In the genomic region with DNA sequence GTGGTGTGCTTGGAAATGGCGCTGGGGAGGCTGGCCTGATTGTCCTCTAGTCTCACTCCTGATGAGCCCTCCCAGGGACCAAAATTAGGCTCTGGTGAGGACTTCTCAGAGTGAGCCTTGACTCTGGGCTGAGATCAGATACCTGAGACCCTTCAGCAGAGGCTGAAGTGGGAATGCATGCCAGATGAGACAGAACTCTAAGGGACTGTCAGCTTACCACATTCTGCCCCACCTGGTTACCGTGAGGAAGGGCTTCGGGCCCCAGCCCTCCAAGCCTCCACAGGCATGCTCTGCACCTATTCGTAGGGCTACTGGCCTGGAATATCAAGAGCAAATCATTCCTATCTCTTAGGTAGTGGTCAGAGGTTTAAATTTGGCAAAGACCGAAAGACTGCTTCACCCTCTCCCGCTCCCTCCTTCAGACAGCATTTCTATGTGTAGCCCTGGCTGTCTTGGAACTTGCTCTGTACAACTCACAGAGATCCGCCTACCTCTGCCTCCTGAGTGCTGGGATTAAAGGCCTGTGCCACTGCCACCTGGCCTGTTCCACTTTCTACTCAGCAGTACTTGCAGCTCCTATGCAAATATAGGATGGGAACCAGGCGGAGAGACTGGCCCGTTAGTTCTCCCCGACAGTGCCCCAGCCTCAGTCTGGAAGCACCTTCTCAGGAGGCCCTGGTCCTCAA, we compare ENCODE assay signal across 12 mouse cellular contexts. TPM values are rescaled to one million over a fixed set of nuclear protein-coding genes. Genes with fewer than 3 reads are reported as not detected.
A peak's percentile ranks its signal among the peaks of the same experiment; 100 is the strongest.
DNase-seq lines count a peak whose midpoint lies in the region; ATAC-seq and TF ChIP-seq lines count a peak whose summit lies in the region.
"Had no signal": no experiment of that assay in that cellular context is flagged by ENCODE, and none has a peak within 500 bp of the region (broad histone marks: within the 10 kb centered on the region; RNA-seq: fewer than 3 reads in every experiment).

No protein-coding gene starts in this region.

- peaks cover 91% of the 10 kb centered on the region for H3K4me1 ChIP-seq in heart, embryonic 15.5 days (replicated peaks)
- peaks cover 6% of the 10 kb centered on the region for H3K4me1 ChIP-seq in ES-Bruce4 (ENCODE audit: control insufficient read depth, insufficient read depth, low read length)
- H3K4me1 ChIP-seq in forebrain, embryonic 10.5 days: peaks cover 87% of the 10 kb centered on the region
- H3K4me1 ChIP-seq in limb, embryonic 12.5 days (replicated peaks): peaks cover 93% of the 10 kb centered on the region
- H3K4me1 ChIP-seq in kidney, embryonic 16.5 days (ENCODE audit: insufficient read depth, low read length): peaks cover 48% of the 10 kb centered on the region

- no peak overlapping the region for H3K4me2 ChIP-seq in heart, embryonic 15.5 days
- H3K4me2 ChIP-seq in limb, embryonic 12.5 days: peak overlapping the region; percentile 20; the same call in 1 of the 2 replicates
- H3K4me2 ChIP-seq in kidney, embryonic 16.5 days (replicated peaks; ENCODE audit: low read depth, low read length): no peak overlapping the region

- H3K4me3 ChIP-seq in heart, embryonic 15.5 days: no peak overlapping the region
- H3K4me3 ChIP-seq in ES-Bruce4 (ENCODE audit: low read depth, low read length): no peak overlapping the region
- H3K4me3 ChIP-seq in forebrain, embryonic 10.5 days: peak overlapping the region; percentile 38; the same call in 1 of the 2 replicates
- no peak overlapping the region for H3K4me3 ChIP-seq in limb, embryonic 12.5 days (replicated peaks)
- no peak overlapping the region for H3K4me3 ChIP-seq in kidney, embryonic 16.5 days (ENCODE audit: low read length)

- TF ChIP-seq CTCF in ES-Bruce4 (IDR thresholded peaks at IDR 0.05; ENCODE audit: low read depth, low read length): no peak

- no peak for TF ChIP-seq EP300 in ES-Bruce4 (IDR thresholded peaks at IDR 0.05; ENCODE audit: insufficient read depth, low read depth, low read length)

- TF ChIP-seq POLR2A in ES-Bruce4 (IDR thresholded peaks at IDR 0.05; ENCODE audit: insufficient read depth, low read length): no peak

- ATAC-seq in heart, embryonic 15.5 days (replicated peaks; ENCODE audit: insufficient number of reproducible peaks, insufficient read depth, low FRiP score, low read depth): no peak
- no peak for ATAC-seq in limb, embryonic 12.5 days (ENCODE audit: insufficient number of reproducible peaks, insufficient read depth, low FRiP score, low TSS enrichment, low read depth)
- ATAC-seq in kidney, embryonic 16.5 days (ENCODE audit: low FRiP score, low TSS enrichment): no peak

- H3K9ac ChIP-seq in heart, embryonic 15.5 days: no peak overlapping the region
- H3K9ac ChIP-seq in ES-Bruce4 (ENCODE audit: low read depth, poor library complexity, severe bottlenecking): 0 out of 2 replicates have a peak overlapping the region, but pooled peaks have one; percentile 22
- H3K9ac ChIP-seq in limb, embryonic 12.5 days (replicated peaks): peak overlapping the region; percentile 23; the same call in 1 of the 2 replicates
- H3K9ac ChIP-seq in kidney, embryonic 16.5 days (replicated peaks; ENCODE audit: low read length): no peak overlapping the region

- no peak for DNase-seq in heart, postnatal 4 days
- no peak for DNase-seq in forebrain, embryonic 10.5 days (ENCODE audit: extremely low spot score, low spot score)
- no peak for DNase-seq in thymus, postnatal 0 days (ENCODE audit: low spot score)
- DNase-seq in layer of hippocampus, adult 9-10 months (ENCODE audit: low spot score): no peak
- DNase-seq: gastrocnemius, postnatal 14 days; kidney, postnatal 10 days; lung, adult 2 months; spleen, adult 18-20 months had no signal

- 80% methylated on average over 10 of the region's 10 CpGs for WGBS in heart, embryonic 15.5 days
- 29% methylated on average over 10 of the region's 10 CpGs for WGBS in forebrain, embryonic 10.5 days
- 36% methylated on average over 10 of the region's 10 CpGs for WGBS in limb, embryonic 12.5 days
- 56% methylated on average over 10 of the region's 10 CpGs for WGBS in kidney, embryonic 16.5 days

- H3K36me3 ChIP-seq in heart, embryonic 15.5 days: no peaks in the 10 kb centered on the region
- H3K36me3 ChIP-seq in ES-Bruce4 (ENCODE audit: control insufficient read depth, insufficient read depth, low read length, poor library complexity, severe bottlenecking): no peaks in the 10 kb centered on the region
- no peaks in the 10 kb centered on the region for H3K36me3 ChIP-seq in forebrain, embryonic 10.5 days (replicated peaks)
- H3K36me3 ChIP-seq in limb, embryonic 12.5 days: no peaks in the 10 kb centered on the region
- H3K36me3 ChIP-seq in kidney, embryonic 16.5 days (ENCODE audit: insufficient read depth, low read length): no peaks in the 10 kb centered on the region

- no peaks in the 10 kb centered on the region for H3K9me3 ChIP-seq in heart, embryonic 15.5 days (replicated peaks)
- no peaks in the 10 kb centered on the region for H3K9me3 ChIP-seq in ES-Bruce4 (replicated peaks; ENCODE audit: control insufficient read depth, insufficient read depth, low read length, poor library complexity, severe bottlenecking)
- no peaks in the 10 kb centered on the region for H3K9me3 ChIP-seq in forebrain, embryonic 10.5 days
- H3K9me3 ChIP-seq in limb, embryonic 12.5 days: no peaks in the 10 kb centered on the region
- no peaks in the 10 kb centered on the region for H3K9me3 ChIP-seq in kidney, embryonic 16.5 days (ENCODE audit: low read length)

- no peaks in the 10 kb centered on the region for H3K27me3 ChIP-seq in heart, embryonic 15.5 days
- H3K27me3 ChIP-seq in ES-Bruce4 (ENCODE audit: control insufficient read depth, insufficient read depth, low read length, poor library complexity, severe bottlenecking): no peaks in the 10 kb centered on the region
- peaks cover 100% of the 10 kb centered on the region for H3K27me3 ChIP-seq in forebrain, embryonic 10.5 days (ENCODE audit: poor library complexity, severe bottlenecking)
- H3K27me3 ChIP-seq in limb, embryonic 12.5 days: peaks cover 57% of the 10 kb centered on the region
- H3K27me3 ChIP-seq in kidney, embryonic 16.5 days (ENCODE audit: insufficient read depth, low read length): peaks cover 65% of the 10 kb centered on the region

- peak overlapping the region; percentile 64 for H3K27ac ChIP-seq in heart, embryonic 15.5 days
- H3K27ac ChIP-seq in ES-Bruce4 (ENCODE audit: insufficient read depth, low read length): no peak overlapping the region
- peak overlapping the region; percentile 79 for H3K27ac ChIP-seq in forebrain, embryonic 10.5 days
- peak overlapping the region; percentile 100 for H3K27ac ChIP-seq in limb, embryonic 12.5 days
- H3K27ac ChIP-seq in kidney, embryonic 16.5 days (ENCODE audit: low read length): no peak overlapping the region

RNA-seq across cellular contexts. Expression of gene G430095P16Rik, which starts 16.1 kb away (rescaled TPM):
- polyA plus RNA-seq in heart, embryonic 15.5 days (2015; fragmentation: Nextera tagmentation; extraction: Ambion mirVana): 4.5 TPM in 2 replicates
- 1 to 10 TPM; 1.1 to 1.3 TPM for total RNA-seq in heart, postnatal 4 days (2021)
- not detected in 2 replicates for polyA plus RNA-seq in ES-Bruce4 (2011; ENCODE audit: insufficient read depth, insufficient read length, low read depth, missing spikeins)
- 1.3 and 2.1 TPM in 2 replicates for polyA plus RNA-seq in forebrain, embryonic 10.5 days (2016; fragmentation: Nextera tagmentation; extraction: Ambion mirVana)
- 9.7 and 11.8 TPM in 2 replicates for polyA plus RNA-seq in limb, embryonic 12.5 days (2016; fragmentation: Nextera tagmentation; extraction: Ambion mirVana)
- 2.4 and 3.6 TPM in 2 replicates for polyA plus RNA-seq in thymus, postnatal 0 days (2015; fragmentation: Nextera tagmentation; extraction: Ambion mirVana)
- polyA plus RNA-seq in kidney, embryonic 16.5 days (2015; fragmentation: Nextera tagmentation; extraction: Ambion mirVana): 2.3 and 2.8 TPM in 2 replicates

RNA-seq across cellular contexts. Expression of gene Lyl1, which starts 37.6 kb away (rescaled TPM):
- 9.2 and 13.2 TPM in 2 replicates for polyA plus RNA-seq in heart, embryonic 15.5 days (2015; fragmentation: Nextera tagmentation; extraction: Ambion mirVana)
- total RNA-seq in heart, postnatal 4 days (2021): 10 to 100 TPM in 1 of 2 experiments, 1 to 10 TPM in 1; 9.6 to 10.6 TPM
- not detected in 2 replicates for polyA plus RNA-seq in ES-Bruce4 (2011; ENCODE audit: insufficient read depth, insufficient read length, low read depth, missing spikeins)
- polyA plus RNA-seq in forebrain, embryonic 10.5 days (2016; fragmentation: Nextera tagmentation; extraction: Ambion mirVana): 4.9 and 5.8 TPM in 2 replicates
- 3.7 and 4.7 TPM in 2 replicates for polyA plus RNA-seq in limb, embryonic 12.5 days (2016; fragmentation: Nextera tagmentation; extraction: Ambion mirVana)
- polyA plus RNA-seq in thymus, postnatal 0 days (2015; fragmentation: Nextera tagmentation; extraction: Ambion mirVana): 8.1 and 8.8 TPM in 2 replicates
- 7.9 and 8.1 TPM in 2 replicates for polyA plus RNA-seq in kidney, embryonic 16.5 days (2015; fragmentation: Nextera tagmentation; extraction: Ambion mirVana)

RNA-seq across cellular contexts. Expression of gene Nacc1, which starts 51.2 kb away (rescaled TPM):
- polyA plus RNA-seq in heart, embryonic 15.5 days (2015; fragmentation: Nextera tagmentation; extraction: Ambion mirVana): 10.7 and 14.6 TPM in 2 replicates
- total RNA-seq in heart, postnatal 4 days (2021): 10 to 100 TPM; 65.0 to 68.7 TPM
- 89.7 and 97.9 TPM in 2 replicates for polyA plus RNA-seq in ES-Bruce4 (2011; ENCODE audit: insufficient read depth, insufficient read length, low read depth, missing spikeins)
- 31.3 and 31.5 TPM in 2 replicates for polyA plus RNA-seq in forebrain, embryonic 10.5 days (2016; fragmentation: Nextera tagmentation; extraction: Ambion mirVana)
- 16.9 and 21.4 TPM in 2 replicates for polyA plus RNA-seq in limb, embryonic 12.5 days (2016; fragmentation: Nextera tagmentation; extraction: Ambion mirVana)
- polyA plus RNA-seq in thymus, postnatal 0 days (2015; fragmentation: Nextera tagmentation; extraction: Ambion mirVana): 12.1 TPM in 2 replicates
- polyA plus RNA-seq in kidney, embryonic 16.5 days (2015; fragmentation: Nextera tagmentation; extraction: Ambion mirVana): 22.5 and 26.7 TPM in 2 replicates

RNA-seq across cellular contexts. Expression of gene Trmt1, which starts 52.8 kb away (rescaled TPM):
- polyA plus RNA-seq in heart, embryonic 15.5 days (2015; fragmentation: Nextera tagmentation; extraction: Ambion mirVana): 40.6 and 47.4 TPM in 2 replicates
- total RNA-seq in heart, postnatal 4 days (2021): 10 to 100 TPM; 47.4 to 48.8 TPM
- 77.6 and 79.8 TPM in 2 replicates for polyA plus RNA-seq in ES-Bruce4 (2011; ENCODE audit: insufficient read depth, insufficient read length, low read depth, missing spikeins)
- polyA plus RNA-seq in forebrain, embryonic 10.5 days (2016; fragmentation: Nextera tagmentation; extraction: Ambion mirVana): 68.8 and 69.3 TPM in 2 replicates
- 63.4 and 66.9 TPM in 2 replicates for polyA plus RNA-seq in limb, embryonic 12.5 days (2016; fragmentation: Nextera tagmentation; extraction: Ambion mirVana)
- 50.0 and 51.5 TPM in 2 replicates for polyA plus RNA-seq in thymus, postnatal 0 days (2015; fragmentation: Nextera tagmentation; extraction: Ambion mirVana)
- 81.5 and 82.9 TPM in 2 replicates for polyA plus RNA-seq in kidney, embryonic 16.5 days (2015; fragmentation: Nextera tagmentation; extraction: Ambion mirVana)

Comparison
In these comparisons a context has a peak if more than half of its experiments do, and no peak if none do; other contexts are left out.
1. H3K27ac ChIP-seq: peak in heart, embryonic 15.5 days (single experiment), forebrain, embryonic 10.5 days (single experiment) and limb, embryonic 12.5 days (single experiment); none in ES-Bruce4 (single experiment) and kidney, embryonic 16.5 days (single experiment).
2. H3K9ac ChIP-seq: peak in ES-Bruce4 (single experiment) and limb, embryonic 12.5 days (single experiment); none in heart, embryonic 15.5 days (single experiment) and kidney, embryonic 16.5 days (single experiment).